In genomic region chr2:173242874-173243273, GRCm38 (mm10) we compare ENCODE assay signal across 12 mouse cellular contexts. TPM values are rescaled to one million over a fixed set of nuclear protein-coding genes. Genes with fewer than 3 reads are reported as not detected.
A peak's percentile ranks its signal among the peaks of the same experiment; 100 is the strongest.
DNase-seq lines count a peak whose midpoint lies in the region; ATAC-seq and TF ChIP-seq lines count a peak whose summit lies in the region.
"Had no signal": no experiment of that assay in that cellular context is flagged by ENCODE, and none has a peak within 500 bp of the region (broad histone marks: within the 10 kb centered on the region; RNA-seq: fewer than 3 reads in every experiment).

No protein-coding gene starts in this region.

- no peaks in the 10 kb centered on the region for H3K27me3 ChIP-seq in kidney, postnatal 0 days (ENCODE audit: insufficient read depth, low read length)
- no peaks in the 10 kb centered on the region; the same call in 1 of the 2 replicates for H3K27me3 ChIP-seq in kidney, embryonic 14.5 days (ENCODE audit: control insufficient read depth, insufficient read depth, low read length)
- H3K27me3 ChIP-seq in hindbrain, embryonic 10.5 days (ENCODE audit: insufficient read depth, poor library complexity, severe bottlenecking): peaks cover 77% of the 10 kb centered on the region
- H3K27me3 ChIP-seq: stomach, embryonic 15.5 days had no signal

- H3K9ac ChIP-seq in kidney, postnatal 0 days (ENCODE audit: low read depth, low read length): no peak overlapping the region
- no peak overlapping the region for H3K9ac ChIP-seq in kidney, embryonic 14.5 days (ENCODE audit: low read depth, low read length)
- H3K9ac ChIP-seq: stomach, embryonic 15.5 days had no signal

- no peak for DNase-seq in kidney, postnatal 0 days (ENCODE audit: low spot score)
- peak; percentile 83 for DNase-seq in hindbrain, embryonic 10.5 days (ENCODE audit: low spot score)
- peak; percentile 66 for DNase-seq in mesoderm, embryonic 11.5 days (ENCODE audit: low read depth, low spot score)
- peak; percentile 80 for DNase-seq in retina, postnatal 1 day
- no peak for DNase-seq in gastrocnemius, postnatal 25 days
- DNase-seq in spleen, postnatal 4 days (ENCODE audit: low spot score in 2 of 2): no peak
- DNase-seq: cerebellum, adult 9-11 months; lung, postnatal 4 days had no signal

- WGBS in kidney, postnatal 0 days: 39% methylated on average over 12 of the region's 12 CpGs
- 24% methylated on average over 12 of the region's 12 CpGs for WGBS in kidney, embryonic 14.5 days
- 10% methylated on average over 12 of the region's 12 CpGs for WGBS in hindbrain, embryonic 10.5 days

- no peak overlapping the region for H3K4me2 ChIP-seq in kidney, postnatal 0 days (ENCODE audit: low read length)
- H3K4me2 ChIP-seq in kidney, embryonic 14.5 days (replicated peaks; ENCODE audit: low read depth, low read length): no peak overlapping the region
- H3K4me2 ChIP-seq: stomach, embryonic 15.5 days had no signal

- H3K4me3 ChIP-seq in kidney, postnatal 0 days (replicated peaks; ENCODE audit: low read depth, low read length): no peak overlapping the region
- no peak overlapping the region for H3K4me3 ChIP-seq in kidney, embryonic 14.5 days (ENCODE audit: low read length)
- peak overlapping the region; percentile 5; the same call in 1 of the 2 replicates for H3K4me3 ChIP-seq in hindbrain, embryonic 10.5 days
- H3K4me3 ChIP-seq: stomach, embryonic 15.5 days had no signal

- H3K27ac ChIP-seq in kidney, postnatal 0 days: no peak overlapping the region
- no peak overlapping the region for H3K27ac ChIP-seq in kidney, embryonic 14.5 days (ENCODE audit: low read depth, low read length)
- H3K27ac ChIP-seq in hindbrain, embryonic 10.5 days: peak overlapping the region; percentile 75
- H3K27ac ChIP-seq: stomach, embryonic 15.5 days had no signal

- peaks cover 26% of the 10 kb centered on the region for H3K4me1 ChIP-seq in kidney, postnatal 0 days (replicated peaks; ENCODE audit: insufficient read depth, low read length)
- H3K4me1 ChIP-seq in kidney, embryonic 14.5 days (ENCODE audit: control insufficient read depth, insufficient read depth, low read length): peaks cover 42% of the 10 kb centered on the region
- peaks cover 88% of the 10 kb centered on the region for H3K4me1 ChIP-seq in hindbrain, embryonic 10.5 days (replicated peaks)

- 0 out of 2 replicates have a peak, but pooled peaks cover 6% of the 10 kb centered on the region for H3K36me3 ChIP-seq in kidney, postnatal 0 days (ENCODE audit: insufficient read depth, low read length)
- no peaks in the 10 kb centered on the region for H3K36me3 ChIP-seq in kidney, embryonic 14.5 days (ENCODE audit: control insufficient read depth, insufficient read depth, low read length)
- H3K36me3 ChIP-seq in hindbrain, embryonic 10.5 days: no peaks in the 10 kb centered on the region
- H3K36me3 ChIP-seq: stomach, embryonic 15.5 days had no signal

- H3K9me3 ChIP-seq in kidney, postnatal 0 days (replicated peaks; ENCODE audit: low read length): no peaks in the 10 kb centered on the region
- no peaks in the 10 kb centered on the region for H3K9me3 ChIP-seq in kidney, embryonic 14.5 days (ENCODE audit: control insufficient read depth, low read length)
- H3K9me3 ChIP-seq in hindbrain, embryonic 10.5 days: no peaks in the 10 kb centered on the region
- H3K9me3 ChIP-seq: stomach, embryonic 15.5 days had no signal

- 0 out of 2 replicates have a peak, but pooled peaks have one; percentile 9 for ATAC-seq in kidney, postnatal 0 days (replicated peaks; ENCODE audit: low FRiP score, low read depth)
- no peak for ATAC-seq in kidney, embryonic 14.5 days (ENCODE audit: low FRiP score, low TSS enrichment)
- ATAC-seq in frontal cortex, adult (ENCODE audit: low TSS enrichment): no peak

- no peak for TF ChIP-seq CTCF in kidney, postnatal 0 days (IDR thresholded peaks at IDR 0.05; ENCODE audit: low read depth)

RNA-seq across cellular contexts. Expression of gene Zbp1, which starts 24.2 kb away (rescaled TPM):
- 1.3 and 1.7 TPM in 2 replicates for polyA plus RNA-seq in kidney, postnatal 0 days (2015; fragmentation: Nextera tagmentation; extraction: Ambion mirVana)
- 0.26 TPM in 1 of 2 replicates, not detected in the other for polyA plus RNA-seq in kidney, embryonic 14.5 days (2014; fragmentation: Nextera tagmentation; extraction: Ambion mirVana)
- polyA plus RNA-seq in hindbrain, embryonic 10.5 days (2016; fragmentation: Nextera tagmentation; extraction: Ambion mirVana): 0.17 and 0.73 TPM in 2 replicates
- total RNA-seq in gastrocnemius, postnatal 25 days (2021): under 1 TPM in 1 of 2 experiments, not detected in 1; 0.27 TPM
- polyA plus RNA-seq: heart, embryonic 14.5 days had no signal

RNA-seq across cellular contexts. Expression of gene Pmepa1, which starts 33.5 kb away (rescaled TPM):
- 5.8 and 6.2 TPM in 2 replicates for polyA plus RNA-seq in kidney, postnatal 0 days (2015; fragmentation: Nextera tagmentation; extraction: Ambion mirVana)
- 4.9 and 5.8 TPM in 2 replicates for polyA plus RNA-seq in kidney, embryonic 14.5 days (2014; fragmentation: Nextera tagmentation; extraction: Ambion mirVana)
- polyA plus RNA-seq in hindbrain, embryonic 10.5 days (2016; fragmentation: Nextera tagmentation; extraction: Ambion mirVana): 1.3 and 2.9 TPM in 2 replicates
- total RNA-seq in gastrocnemius, postnatal 25 days (2021): 10 to 100 TPM; 18.2 to 19.2 TPM

Comparison
In these comparisons a context has a peak if more than half of its experiments do, and no peak if none do; other contexts are left out.
1. DNase-seq: peak in hindbrain, embryonic 10.5 days (single experiment), mesoderm, embryonic 11.5 days (single experiment) and retina, postnatal 1 day (single experiment); none in kidney, postnatal 0 days (single experiment), gastrocnemius, postnatal 25 days (single experiment) and spleen, postnatal 4 days (0 of 2).